Mouse (Mus musculus): ENCODE results near the gene Samd13.
A peak's percentile ranks its signal among the peaks of the same experiment; 100 is the strongest.

Samd13 gene

DNA sequence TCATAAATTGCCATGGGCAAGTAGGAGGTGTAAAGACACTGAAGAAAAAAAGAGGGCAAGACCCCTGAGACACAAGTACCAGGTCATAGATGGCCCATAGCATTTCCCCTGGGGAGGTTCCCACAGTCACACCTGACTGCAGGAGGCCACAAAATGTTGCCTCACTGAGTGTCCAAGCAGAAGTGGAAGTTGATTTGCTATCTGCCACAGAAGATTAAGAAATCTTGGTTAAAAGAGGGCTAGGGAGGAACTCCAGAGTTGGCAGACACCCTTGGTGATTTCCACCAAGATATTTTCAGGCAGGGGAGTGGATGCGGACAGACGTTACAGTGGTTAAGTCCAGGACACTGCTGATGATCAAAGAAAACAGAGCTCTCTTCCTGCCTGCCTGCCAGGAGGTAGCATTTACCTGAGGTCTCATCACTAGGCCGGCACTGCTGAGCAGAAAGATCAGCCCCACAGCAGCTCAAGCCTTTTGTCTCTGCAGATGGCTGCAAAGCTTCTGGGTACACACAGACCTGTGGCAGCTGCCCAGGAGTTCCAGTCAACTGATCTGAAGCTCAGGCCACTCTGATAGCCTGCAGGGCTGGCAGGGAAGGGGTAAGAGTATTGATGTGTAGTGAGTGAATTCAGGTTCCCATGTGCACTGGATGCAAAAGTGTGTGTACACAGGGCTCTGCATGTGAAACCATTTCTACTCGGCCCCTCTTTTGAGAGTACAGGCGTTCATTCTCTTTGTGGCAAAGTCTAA lies 68.7 kb downstream of the Samd13 start:
- no peak for DNase-seq (ENCODE audit: low read depth, low spot score)

DNA sequence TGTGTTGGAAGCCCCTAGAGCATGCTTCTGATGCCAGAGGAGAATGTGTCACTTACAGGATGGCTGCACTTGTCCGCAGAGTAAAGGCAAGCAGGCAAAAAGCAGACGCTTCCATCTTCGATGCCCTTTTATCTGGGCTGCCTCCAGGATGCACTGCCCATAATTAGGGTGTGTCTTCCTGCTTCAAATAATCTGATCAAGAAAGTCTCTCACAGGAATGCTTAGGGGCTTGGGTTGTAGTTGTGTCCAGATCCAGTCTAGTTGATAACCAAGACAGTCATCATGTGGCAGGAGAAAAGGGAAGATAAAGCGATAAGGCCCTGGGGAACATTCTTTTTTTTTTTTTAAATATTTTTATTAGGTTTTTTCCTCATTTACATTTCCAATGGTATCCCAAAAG lies 69.9 kb downstream of the Samd13 start, which contains the start of gene Dnase2b:
Gene Dnase2b, minus strand, starts transcription at position 101 of the 400 bp plus-strand sequence.
- no peak for DNase-seq (ENCODE audit: low read depth, low spot score)

DNA sequence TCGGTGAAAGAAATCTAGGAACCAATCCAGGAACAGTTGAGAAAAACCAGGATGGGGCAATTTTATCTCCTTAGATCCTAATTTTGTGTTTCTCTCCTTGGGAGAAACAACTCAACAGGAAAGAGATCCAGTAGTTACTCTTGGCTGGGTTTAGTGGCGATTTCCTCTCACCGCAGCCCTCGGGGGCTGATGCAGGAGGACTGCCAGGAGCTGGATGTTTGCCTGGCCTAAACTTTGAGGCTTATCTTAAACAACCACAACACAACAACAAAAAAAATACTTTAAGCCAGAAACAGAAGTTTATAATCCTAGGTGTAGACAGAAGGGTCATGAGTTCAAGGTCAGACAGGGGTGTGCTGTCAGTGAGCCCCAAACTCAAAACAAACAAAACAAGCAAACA lies 73.6 kb downstream of the Samd13 start:
- no peak for DNase-seq (ENCODE audit: low read depth, low spot score)

- peak; percentile 85 for DNase-seq (ENCODE audit: low read depth, low spot score)
These were observed 74.1 kb downstream of the Samd13 start for GRCm38 (mm10) chr3:146611261-146611660.

DNA sequence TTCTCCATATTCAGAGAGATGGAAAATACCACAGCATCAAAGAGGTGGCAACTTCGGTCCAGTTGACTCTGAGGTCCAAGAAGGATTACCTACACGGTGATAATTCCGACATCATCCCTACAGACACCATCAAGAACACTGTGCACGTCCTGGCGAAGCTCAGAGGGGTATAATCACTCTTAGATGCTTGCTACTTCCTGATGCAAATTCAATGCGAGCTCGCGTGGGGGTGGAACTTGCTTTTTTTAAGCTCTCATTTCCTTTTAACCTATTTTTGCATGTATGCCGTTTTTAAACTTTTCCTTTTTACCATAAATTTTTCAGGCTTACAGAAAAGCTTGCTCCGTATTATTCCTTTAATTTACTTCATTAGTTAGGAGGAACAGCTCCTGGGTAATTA lies 75.1 kb downstream of the Samd13 start:
- DNase-seq (ENCODE audit: low read depth, low spot score), result no peak

DNA sequence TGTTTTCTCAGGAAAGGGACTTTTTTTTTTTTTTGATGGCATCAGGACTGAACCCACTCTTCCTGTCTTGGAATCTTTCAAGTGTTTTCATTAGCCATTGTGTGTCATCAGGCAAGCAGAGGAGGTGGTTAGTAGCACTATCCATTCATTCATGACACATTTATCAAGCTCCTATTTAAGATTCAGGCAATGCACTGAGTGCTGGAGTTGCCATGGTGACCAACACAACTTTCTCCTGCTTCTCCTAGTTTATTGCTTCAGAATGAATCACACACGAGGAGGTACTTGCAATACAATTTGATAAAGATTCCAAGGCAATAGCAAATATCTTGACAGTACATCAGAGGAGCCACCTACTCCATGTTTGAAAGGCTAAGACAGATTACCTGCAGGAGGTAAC lies 78.0 kb downstream of the Samd13 start:
- no peak for DNase-seq (ENCODE audit: low read depth, low spot score)

- DNase-seq (ENCODE audit: low read depth, low spot score), result no peak
These were observed 80.7 kb downstream of the Samd13 start for GRCm38 (mm10) chr3:146604647-146605046.

DNA sequence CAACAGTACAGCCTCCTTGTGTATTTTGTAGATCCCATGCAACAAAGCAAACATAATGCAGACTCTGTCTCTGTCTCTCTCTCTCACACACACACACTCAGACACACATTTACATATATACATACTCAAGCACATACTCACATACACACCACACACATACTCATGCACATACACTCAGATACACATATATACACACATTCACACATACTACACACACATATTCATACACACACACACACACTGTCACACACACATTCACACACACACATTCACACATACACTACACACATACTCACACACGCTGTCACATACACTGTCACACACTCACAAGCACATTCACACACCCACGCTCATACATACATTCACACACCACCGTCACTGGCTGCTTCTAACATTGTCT lies 82.9 kb downstream of the Samd13 start:
- no peak for DNase-seq (ENCODE audit: low read depth, low spot score)

DNA sequence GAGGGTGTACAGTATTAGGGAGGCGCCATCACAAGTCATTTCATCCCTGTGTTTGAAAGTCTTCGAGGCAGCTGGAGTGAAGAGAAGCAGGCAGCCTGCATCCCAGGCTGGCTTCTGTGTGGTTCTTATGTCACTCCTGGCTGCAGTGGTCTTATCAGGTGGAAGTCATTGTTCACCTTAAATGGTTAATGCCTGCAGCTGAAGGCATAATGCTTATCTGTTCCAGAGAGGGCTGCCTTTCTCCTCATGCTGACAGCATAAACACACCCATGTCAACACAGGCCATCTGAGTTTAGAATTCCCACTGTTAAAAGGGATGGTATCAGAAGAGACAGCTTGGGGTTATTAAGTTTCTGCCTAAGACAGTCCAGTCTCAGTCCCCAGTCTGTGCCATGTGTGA lies 84.2 kb downstream of the Samd13 start:
- DNase-seq (ENCODE audit: low read depth, low spot score), result no peak

- no peak for DNase-seq (ENCODE audit: low read depth, low spot score)
These were observed 86.0 kb downstream of the Samd13 start for GRCm38 (mm10) chr3:146599198-146599900.

DNA sequence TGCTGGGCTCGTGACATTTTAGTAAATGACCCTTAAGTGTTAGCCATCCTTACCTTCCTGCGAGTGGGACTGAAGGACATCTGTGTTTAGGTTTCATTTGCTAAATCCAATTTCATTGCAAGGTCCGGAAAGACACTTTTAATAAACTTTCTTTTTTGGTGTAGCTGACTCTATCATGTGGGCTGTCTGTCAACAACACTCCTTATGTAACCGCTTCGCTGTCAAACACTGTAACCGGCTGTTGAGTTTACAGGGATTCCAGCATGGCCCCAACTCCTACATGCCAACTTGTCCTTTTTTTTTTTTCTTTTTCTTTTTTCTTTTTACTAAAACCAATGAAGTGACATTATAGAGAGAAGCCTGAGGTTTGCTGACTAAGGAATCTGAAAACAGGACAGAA lies 87.0 kb downstream of the Samd13 start:
- no peak for DNase-seq (ENCODE audit: low read depth, low spot score)

- no peak for DNase-seq (ENCODE audit: low read depth, low spot score)
These were observed 88.5 kb downstream of the Samd13 start for GRCm38 (mm10) chr3:146596864-146597263.

GRCm38 (mm10) chr3:146596387-146596786 lies 89.0 kb downstream of the Samd13 start:
- no peak for DNase-seq (ENCODE audit: low read depth, low spot score)

GRCm38 (mm10) chr3:146595440-146595839 lies 90.0 kb downstream of the Samd13 start:
- DNase-seq (ENCODE audit: low read depth, low spot score), result no peak
